Mouse (Mus musculus): ENCODE data around the gene Fbrsl1.

DNA sequence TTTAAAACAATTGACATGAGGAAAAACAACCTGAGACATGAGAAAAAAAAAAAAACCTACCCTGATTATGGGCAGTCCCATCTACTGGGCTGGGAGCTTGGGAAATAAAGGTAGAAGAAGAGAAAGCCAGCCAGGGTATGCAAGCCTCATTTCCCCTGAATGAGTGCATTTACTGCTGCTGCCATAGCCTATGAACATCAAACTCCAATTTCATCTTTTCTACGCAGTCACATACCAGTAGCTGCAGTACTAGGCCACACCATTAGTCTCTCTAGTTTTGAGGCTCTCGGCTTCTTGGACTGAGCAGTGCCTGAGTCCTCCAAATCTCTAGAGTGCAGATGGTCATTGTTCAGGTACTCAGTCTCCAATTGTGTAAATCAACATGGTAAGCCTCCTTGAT, 14.3 kb upstream of the Fbrsl1 start:
- no peak for TF ChIP-seq CTCF (IDR thresholded peaks at IDR 0.05; ENCODE audit: extremely low read depth, insufficient read length, insufficient replicate concordance, low read depth, low read length)
- no peak for TF ChIP-seq POLR2A (IDR thresholded peaks at IDR 0.05; ENCODE audit: low read depth, low read length)

Data from small intestine, adult 2 months (tissue).